Mouse (Mus musculus) heart, postnatal 0 days (tissue): ENCODE results near the gene Etfdh. TPM values are rescaled to one million over a fixed set of nuclear protein-coding genes. Genes with fewer than 3 reads are reported as not detected.

Experiments
- ATAC-seq: fragments of 200-750 bp; cut with Nextera tagmentation; 2 replicates; pipeline ENCODE4 v1.8.0; 2017; ENCODE audit warnings: low read depth, moderate number of reproducible peaks, moderate library complexity; ENCODE audit not compliant: insufficient read depth
- DNase-seq: peaks from one replicate; pipeline ENCODE4 v3.0.0-alpha.2; 2016; ENCODE audit warnings: low spot score
- H3K27ac ChIP-seq: fragments of 300-500 bp; sonication (generic); 2 replicates; pipeline ENCODE4 v1.5.1; 2014; ENCODE audit warnings: low read depth, mild to moderate bottlenecking
- H3K27me3 ChIP-seq: fragments of 300-500 bp; sonication (generic); 2 replicates; pipeline ENCODE4 v1.6.1; 2014; ENCODE audit warnings: low read length, mixed read lengths; ENCODE audit not compliant: control insufficient read depth, insufficient read depth
- H3K36me3 ChIP-seq: fragments of 300-500 bp; sonication (generic); replicated peaks from 2 replicates; pipeline ENCODE4 v1.6.1; 2014; ENCODE audit warnings: low read length, mixed read lengths; ENCODE audit not compliant: control insufficient read depth, insufficient read depth
- H3K4me1 ChIP-seq: fragments of 300-500 bp; sonication (generic); 2 replicates; pipeline ENCODE4 v1.6.1; 2014; ENCODE audit warnings: antibody characterized with exemption; ENCODE audit not compliant: control insufficient read depth, insufficient read depth
- H3K4me2 ChIP-seq: fragments of 300-500 bp; sonication (generic); 2 replicates; pipeline ENCODE4 v1.6.1; 2014; ENCODE audit warnings: low read depth, mild to moderate bottlenecking, low read length, moderate library complexity
- H3K4me3 ChIP-seq: fragments of 300-500 bp; sonication (generic); 2 replicates; pipeline ENCODE4 v1.5.1; 2014; ENCODE audit warnings: low read depth, low read length
- H3K9ac ChIP-seq: fragments of 300-500 bp; sonication (generic); replicated peaks from 2 replicates; pipeline ENCODE4 v1.6.1; 2014; ENCODE audit warnings: low read depth, low read length, mixed read lengths
- H3K9me3 ChIP-seq: fragments of 300-500 bp; sonication (generic); replicated peaks from 2 replicates; pipeline ENCODE4 v1.6.1; 2016; ENCODE audit warnings: low read length; ENCODE audit not compliant: control insufficient read depth
- CTCF ChIP-seq: IDR thresholded peaks from 2 replicates; pipeline ENCODE4 v1.5.1; 2016; ENCODE audit warnings: antibody characterized with exemption, control low read depth, low read depth
- EP300 ChIP-seq: IDR thresholded peaks from 2 replicates; pipeline ENCODE4 v1.6.1; 2016; ENCODE audit warnings: antibody characterized with exemption, low read depth
- WGBS: fragments of 180-500 bp; shearing (Covaris S2); extraction: QIAGEN DNeasy Blood & Tissue Kit; methylation state at CpG from one replicate; pipeline ENCODE4 v1.1.7; 2014; 5-methylcytosine and 5-hydroxymethylcytosine counted together
- polyA plus RNA-seq: library from polyadenylated mRNA; unstranded; fragments of >200 nt; fragmentation: Nextera tagmentation; extraction: Ambion mirVana; gene quantifications from 2 replicates; pipeline ENCODE4 v1.2.1, GENCODE M21; 2015
- total RNA-seq: library from RNA; depleted of rRNA; stranded (reverse); fragments of >200 nt; gene quantifications from 2 replicates; pipeline ENCODE4 v1.2.3, GENCODE M21; 2014; ENCODE audit warnings: low replicate concordance

Etfdh gene
- total and polyA plus RNA-seq, 2 experiments from 2014 or later: 288 to 518 TPM

GRCm38 (mm10) chr3:79664787-79665408, 35.6 kb upstream of the Etfdh start:
- Histone ChIP-seq H3K4me1 (no peaks in the 10 kb centered on the region), H3K27me3 (no peaks in the 10 kb centered on the region), H3K4me2 (no peak overlapping the region), H3K4me3 (no peak overlapping the region), H3K36me3 (no peaks in the 10 kb centered on the region), H3K27ac (no peak overlapping the region), H3K9ac (no peak overlapping the region), H3K9me3 (no peaks in the 10 kb centered on the region)
- DNase-seq (peak; percentile 49), ATAC-seq (peak; percentile 58)
- TF ChIP-seq CTCF (peak; percentile 78), EP300 (no peak)
- 33% methylated on average over 9 of the region's 9 CpGs for WGBS

DNA sequence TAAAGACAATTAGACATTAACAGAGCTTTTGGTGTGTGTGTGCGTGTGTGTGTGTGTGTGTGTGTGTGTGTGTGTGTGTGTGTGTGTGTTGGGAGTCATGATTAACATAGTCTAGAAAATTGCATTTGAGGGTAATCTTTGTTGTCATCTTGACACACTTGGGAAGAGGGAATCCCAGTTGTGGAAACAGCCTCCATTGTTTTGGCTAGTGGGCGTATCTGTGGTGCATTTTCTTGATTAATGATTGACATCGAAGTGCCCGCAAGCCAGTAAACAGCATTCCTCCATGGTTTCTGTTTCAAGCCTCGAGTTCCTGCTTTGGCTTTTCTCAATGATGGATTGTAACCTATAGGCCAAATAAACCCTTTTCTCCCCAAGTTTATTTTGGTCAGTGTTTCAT, 27.4 kb upstream of the Etfdh start:
- no peak overlapping the region for H3K27ac ChIP-seq
- TF ChIP-seq CTCF (no peak), EP300 (no peak)
- no peaks in the 10 kb centered on the region for H3K4me1 ChIP-seq
- no peak overlapping the region for H3K4me3 ChIP-seq
- no peaks in the 10 kb centered on the region for H3K36me3 ChIP-seq
- ATAC-seq: no peak
- no peak overlapping the region for H3K9ac ChIP-seq
- WGBS: 64% methylated on average over 5 of the region's 5 CpGs
- no peaks in the 10 kb centered on the region for H3K9me3 ChIP-seq
- H3K4me2 ChIP-seq: no peak overlapping the region
- no peak for DNase-seq
- H3K27me3 ChIP-seq: no peaks in the 10 kb centered on the region

DNA sequence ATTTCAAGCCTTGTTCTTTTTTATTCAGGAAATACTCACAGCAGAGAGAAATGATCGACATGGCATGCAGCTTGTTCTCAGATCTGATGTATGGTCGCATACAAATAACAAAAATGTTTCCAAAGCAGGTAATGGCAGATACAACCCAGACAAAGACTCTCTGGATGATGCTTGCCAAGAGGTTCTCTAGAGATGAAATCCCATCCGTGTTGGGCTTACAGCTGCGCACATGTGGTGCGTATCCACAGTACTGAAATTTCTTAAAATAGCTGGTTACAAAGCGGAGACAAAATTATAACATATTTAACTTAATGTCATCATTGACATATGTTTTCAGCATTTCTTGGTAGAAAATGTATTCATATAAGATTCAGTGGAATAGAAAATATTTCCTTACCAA, 22.8 kb upstream of the Etfdh start:
- no peaks in the 10 kb centered on the region for H3K27me3 ChIP-seq
- 84% methylated on average over 6 of the region's 6 CpGs for WGBS
- ATAC-seq: no peak

DNA sequence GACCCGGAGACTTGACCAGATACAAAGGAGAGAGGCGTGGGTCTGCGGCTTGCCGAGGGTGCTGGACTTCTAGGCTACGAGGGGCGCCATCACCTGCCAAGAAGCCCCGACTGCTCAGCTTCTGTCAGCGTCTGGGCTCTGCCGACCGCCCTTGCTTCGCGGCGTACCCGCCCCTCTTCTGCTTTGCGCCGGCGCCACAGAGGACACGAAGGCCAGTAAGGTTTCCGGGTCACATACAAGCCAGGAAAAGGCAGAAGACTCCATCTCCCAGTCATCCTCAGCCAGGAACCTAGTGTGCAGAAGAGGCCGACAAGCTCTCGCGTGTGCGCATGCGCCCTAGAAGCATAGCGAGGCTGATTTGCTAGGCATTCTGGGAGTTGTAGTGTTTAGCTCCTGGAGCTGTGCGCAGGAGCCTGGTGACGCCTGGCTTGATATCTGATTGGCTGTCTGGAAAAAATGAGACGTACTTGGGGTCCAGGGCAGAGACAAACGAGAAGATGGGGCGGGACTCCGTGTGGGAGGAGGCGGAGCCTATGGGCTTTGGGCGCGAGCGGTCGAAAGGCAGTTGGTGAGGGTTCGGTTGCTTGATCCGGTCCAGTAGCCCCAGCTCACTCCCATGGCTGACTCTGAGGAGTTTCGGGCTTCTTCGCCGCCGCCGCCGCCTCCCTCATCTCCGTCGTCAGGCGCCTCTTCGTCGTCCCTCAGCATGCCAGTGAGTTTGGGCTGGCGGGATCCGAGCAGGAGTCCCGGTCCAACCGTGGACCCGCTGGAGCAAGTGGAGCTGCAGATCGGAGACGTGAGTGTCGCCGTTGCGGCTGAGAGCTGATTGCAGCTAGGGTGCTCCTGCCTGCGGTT, 512 bp downstream of the Etfdh start, which contains the start of gene 4930579G24Rik:
TSS of gene 4930579G24Rik (plus strand) at position 519 of the 855 bp plus-strand sequence.
- Histone ChIP-seq H3K4me2 (peak within 1 kb of the TSS; percentile 75), H3K4me1 (peaks cover 3% of the 10 kb centered on the region; the same call in 1 of the 2 replicates), H3K36me3 (peaks cover 22% of the 10 kb centered on the region), H3K9me3 (no peaks in the 10 kb centered on the region), H3K27me3 (no peaks in the 10 kb centered on the region), H3K27ac (peak within 1 kb of the TSS; percentile 89), H3K9ac (peak within 1 kb of the TSS; percentile 76), H3K4me3 (peak within 1 kb of the TSS; percentile 65)
- TF ChIP-seq CTCF: no peak
- no peak for TF ChIP-seq EP300
- ATAC-seq (peak; percentile 95), DNase-seq (peak; percentile 100)
- under 1% methylated on average over 60 of the region's 60 CpGs for WGBS

More for the DNA sequence above, 22.8 kb upstream of the Etfdh start:
- Histone ChIP-seq H3K36me3 (no peaks in the 10 kb centered on the region), H3K4me3 (no peak overlapping the region), H3K27ac (no peak overlapping the region), H3K4me2 (no peak overlapping the region), H3K9me3 (no peaks in the 10 kb centered on the region), H3K9ac (no peak overlapping the region), H3K4me1 (no peaks in the 10 kb centered on the region)
- TF ChIP-seq CTCF (no peak), EP300 (no peak)
- no peak for DNase-seq

DNA sequence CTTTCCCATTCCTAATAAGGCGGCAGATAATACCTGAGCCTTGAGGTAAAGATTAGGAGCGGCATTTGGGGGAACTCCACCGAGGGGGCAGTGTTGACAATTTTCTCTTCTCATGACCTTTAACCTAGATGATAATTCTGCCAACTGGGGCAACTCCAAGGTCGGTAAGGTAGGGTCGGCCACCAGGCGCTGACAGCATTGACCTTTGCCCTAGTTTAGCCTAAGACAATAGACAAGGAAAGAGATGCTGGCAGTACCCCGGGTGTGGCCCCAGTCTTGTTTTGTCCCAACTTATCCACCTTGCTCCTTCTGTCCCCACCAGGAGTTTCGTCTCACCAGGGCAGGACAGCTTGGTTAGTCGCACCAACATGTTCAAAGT, 1.1 kb downstream of the Etfdh start:
- Histone ChIP-seq H3K27ac (peak overlapping the region; percentile 89), H3K4me1 (peaks cover 3% of the 10 kb centered on the region; the same call in 1 of the 2 replicates), H3K9ac (peak overlapping the region; percentile 76), H3K9me3 (no peaks in the 10 kb centered on the region), H3K4me3 (peak overlapping the region; percentile 65), H3K4me2 (peak overlapping the region; percentile 74), H3K36me3 (peaks cover 19% of the 10 kb centered on the region), H3K27me3 (no peaks in the 10 kb centered on the region)
- ATAC-seq (peak; percentile 28), DNase-seq (peak; percentile 30)
- under 1% methylated on average over 9 of the region's 9 CpGs for WGBS
- TF ChIP-seq CTCF (no peak), EP300 (no peak)
